Mouse (Mus musculus) layer of hippocampus, adult 2 months (tissue): Measurements from ENCODE around the gene Rin3. TPM values are rescaled to one million over a fixed set of nuclear protein-coding genes. Genes with fewer than 3 reads are reported as not detected.

Experiments used
- DNase-seq, 2 experiments: peaks; one replicate each; pipeline ENCODE4 v3.0.0; 2022; ENCODE audit warnings: low spot score in 2 of 2
- H3K27ac ChIP-seq: fragments of 200-600 bp; 2 replicates; pipeline ENCODE4 v1.8.1; 2022
- H3K4me3 ChIP-seq: fragments of 200-600 bp; 2 replicates; pipeline ENCODE4 v1.8.1; 2022; ENCODE audit warnings: mild to moderate bottlenecking
- CTCF ChIP-seq: fragments of 200-600 bp; conservative IDR thresholded peaks from 2 replicates; pipeline ENCODE4 v1.8.1; 2022; ENCODE audit warnings: antibody characterized with exemption, mild to moderate bottlenecking, moderate library complexity
- total RNA-seq, 2 experiments: library from RNA; stranded (reverse); gene quantifications; 2 replicates each; pipeline ENCODE4 v1.2.3; 2021

Rin3 gene
- total RNA-seq, 2 experiments from 2014 or later, result 3.2 to 4.3 TPM

DNA sequence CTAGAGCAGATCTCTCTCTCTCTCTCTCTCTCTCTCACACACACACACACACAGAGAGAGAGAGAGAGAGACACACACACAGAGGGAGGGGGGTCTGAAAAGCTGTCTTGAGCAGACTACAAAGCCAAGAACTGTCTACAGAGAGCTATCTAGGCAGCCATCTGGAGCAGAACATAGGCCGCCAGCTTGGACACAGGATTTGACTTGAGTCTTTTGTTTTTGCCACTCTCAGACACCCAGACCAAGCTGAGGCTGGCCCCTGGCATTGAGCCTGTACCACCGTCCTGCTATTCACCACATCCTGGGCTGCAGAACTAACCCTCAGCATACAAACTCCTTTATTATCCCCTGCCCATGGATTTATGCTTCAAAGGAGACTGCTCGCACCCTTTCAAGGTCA is 136.7 kb downstream of the Rin3 start:
- peak overlapping the region; percentile 72 for H3K27ac ChIP-seq
- TF ChIP-seq CTCF, result no peak
- DNase-seq, result no peak
- no peak overlapping the region for H3K4me3 ChIP-seq

DNA sequence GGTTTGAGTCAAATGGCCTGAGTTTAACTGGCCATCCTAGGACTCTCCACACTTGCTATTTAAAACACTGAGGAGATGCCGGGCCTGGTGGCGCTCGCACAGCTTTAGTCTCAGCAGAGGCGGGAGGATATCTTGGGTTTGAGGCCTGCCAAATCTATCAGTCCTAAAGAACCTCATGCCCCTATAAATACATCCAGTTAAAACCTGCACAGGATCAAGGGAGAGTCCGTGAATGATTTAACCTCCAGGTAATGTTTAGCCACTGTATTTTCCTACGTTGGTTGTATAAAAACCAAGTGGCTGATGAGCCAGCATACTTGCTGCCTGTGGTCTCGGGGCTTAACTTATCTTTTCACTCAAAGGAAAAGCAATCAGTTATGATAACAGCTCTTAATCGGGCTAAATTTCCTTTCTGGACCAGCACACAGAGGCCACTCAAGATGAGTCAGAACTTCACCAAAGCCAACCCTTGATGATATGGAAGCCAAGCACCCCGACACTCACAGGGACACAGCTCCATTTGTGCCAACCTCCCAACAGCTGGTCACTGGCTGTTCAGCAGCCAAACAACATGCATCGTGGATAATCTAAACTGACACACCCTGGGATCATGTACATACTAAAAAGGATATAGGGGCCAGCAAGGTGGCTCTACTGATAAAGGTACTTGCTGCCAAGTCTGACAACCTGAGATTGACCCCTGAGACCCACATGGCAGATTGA is 137.5 kb downstream of the Rin3 start:
- Histone ChIP-seq H3K27ac (peak overlapping the region; percentile 72), H3K4me3 (no peak overlapping the region)
- no peak for TF ChIP-seq CTCF
- DNase-seq, result no peak

DNA sequence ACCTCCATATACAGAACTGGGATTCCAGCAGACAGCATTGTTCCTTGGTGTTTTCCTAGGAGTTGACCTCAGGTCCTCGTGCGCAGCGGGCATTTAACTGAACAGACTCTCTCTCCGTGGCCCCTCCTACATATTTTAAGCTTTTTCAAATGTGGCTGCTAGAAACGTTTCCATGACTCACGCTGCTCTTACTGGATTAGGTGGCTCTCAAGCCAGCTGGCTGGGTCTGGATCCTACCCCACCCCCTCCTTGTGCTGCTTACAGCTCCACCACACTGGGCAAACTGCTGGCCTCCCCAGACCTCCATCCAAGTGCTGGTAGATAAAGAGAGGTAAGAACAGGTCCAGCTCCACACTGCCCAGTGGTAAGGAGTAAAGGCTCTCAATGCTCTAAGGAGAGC is 139.2 kb downstream of the Rin3 start:
- peak overlapping the region; percentile 57; the same call in 1 of the 2 replicates for H3K27ac ChIP-seq
- no peak overlapping the region for H3K4me3 ChIP-seq
- peak in 1 of 2 experiments; percentile 28 for DNase-seq
- TF ChIP-seq CTCF, result no peak

DNA sequence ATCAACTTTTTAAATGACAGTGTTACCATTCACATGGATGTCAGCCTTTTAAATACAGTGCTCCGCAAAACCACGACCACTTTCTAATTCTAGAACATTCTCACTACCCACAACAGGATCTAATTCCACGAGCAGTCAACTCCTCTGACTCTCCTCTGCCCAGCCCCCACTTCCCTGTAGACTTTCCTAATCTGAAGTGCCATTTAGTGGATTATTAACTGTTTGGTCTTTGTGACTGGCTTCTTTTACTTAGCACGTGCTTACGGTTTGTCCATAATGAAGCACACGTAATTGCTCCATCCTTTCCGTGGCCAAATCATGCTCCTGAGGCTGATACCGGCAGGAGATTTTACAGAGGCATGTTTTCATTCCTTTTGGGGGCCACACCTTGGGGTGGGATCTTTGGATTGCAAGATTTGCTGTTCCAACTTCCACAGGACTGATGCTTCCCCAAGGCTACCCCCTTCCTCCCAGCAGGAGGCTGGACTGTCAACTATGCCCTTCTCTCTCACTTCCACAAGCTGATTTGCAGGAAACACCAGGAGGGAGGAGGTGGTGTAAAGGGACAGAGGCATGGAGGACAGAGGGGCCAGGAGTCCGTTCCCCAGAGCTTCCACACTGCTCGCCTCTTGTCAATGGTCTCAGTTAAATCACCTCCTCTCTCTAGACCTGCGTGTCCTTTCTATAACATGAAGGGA is 139.9 kb downstream of the Rin3 start:
- H3K27ac ChIP-seq, result peak overlapping the region; percentile 57; the same call in 1 of the 2 replicates
- no peak for DNase-seq

DNA sequence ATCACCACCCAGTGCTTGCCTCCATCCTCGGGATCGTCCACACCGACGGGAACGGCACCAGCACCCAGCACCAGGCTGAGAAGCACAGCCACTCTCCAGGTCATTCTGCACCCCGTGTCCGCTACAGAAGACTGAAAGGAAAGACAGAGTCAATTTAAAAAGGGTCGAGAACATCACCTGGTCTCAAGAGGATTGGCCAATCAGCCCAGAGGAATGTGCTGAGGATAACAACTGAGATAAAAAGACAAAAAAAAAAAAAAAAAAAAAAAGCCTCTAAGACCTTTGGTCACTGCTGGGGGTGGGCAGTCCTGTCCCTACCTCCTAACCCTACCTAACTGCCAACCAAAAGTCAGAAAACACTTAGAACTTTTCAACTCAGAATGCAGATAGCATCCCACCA is 140.8 kb downstream of the Rin3 start:
- Histone ChIP-seq H3K4me3 (no peak overlapping the region), H3K27ac (no peak overlapping the region)
- DNase-seq, result no peak
- no peak for TF ChIP-seq CTCF

More for the DNA sequence above, 139.9 kb downstream of the Rin3 start:
- H3K4me3 ChIP-seq, result no peak overlapping the region
- no peak for TF ChIP-seq CTCF

DNA sequence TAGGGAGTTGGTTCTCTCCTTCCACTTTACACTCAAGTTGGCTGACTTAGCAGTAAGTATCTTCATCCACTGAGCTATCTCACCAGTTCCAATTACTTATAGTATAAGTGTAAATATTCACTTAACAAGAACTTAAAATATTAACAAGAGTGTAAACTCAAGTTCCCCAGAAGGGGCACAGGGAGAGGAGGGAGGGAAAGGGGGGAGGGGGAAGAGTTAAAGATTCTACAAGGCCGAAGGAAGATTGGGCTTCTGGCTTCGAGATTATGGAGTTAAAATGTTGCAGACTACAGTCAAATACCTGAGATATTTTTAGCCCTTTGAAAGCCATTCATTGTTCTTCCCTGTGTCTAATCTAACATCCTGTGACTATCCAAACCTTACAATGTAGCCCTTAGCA is 141.6 kb downstream of the Rin3 start:
- no peak for DNase-seq
- H3K4me3 ChIP-seq, result no peak overlapping the region
- H3K27ac ChIP-seq, result no peak overlapping the region
- no peak for TF ChIP-seq CTCF

DNA sequence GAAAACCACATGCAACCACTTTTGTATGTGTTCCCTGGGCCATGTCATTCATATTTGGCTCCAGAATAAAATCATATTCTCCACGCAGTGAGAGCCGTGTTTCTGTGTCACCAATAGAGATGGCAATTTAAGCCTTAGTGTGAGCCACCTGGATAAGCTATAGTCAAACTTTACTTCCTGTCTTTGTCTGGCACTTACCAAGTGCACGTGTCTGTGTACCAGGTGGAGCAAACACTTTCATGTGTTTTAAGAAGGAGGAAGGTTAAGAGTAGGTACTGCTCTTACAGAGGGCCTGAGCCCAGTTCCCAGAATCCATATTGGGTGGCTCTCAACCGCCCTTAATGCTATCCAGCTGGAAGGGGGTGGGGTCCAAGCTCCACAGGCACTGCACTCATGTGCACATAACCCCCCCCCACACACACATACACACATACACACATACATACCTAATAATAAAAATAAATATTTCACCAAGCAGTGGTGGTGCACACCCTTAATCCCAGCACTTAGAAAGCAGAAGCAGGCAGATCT is 142.3 kb downstream of the Rin3 start:
- Histone ChIP-seq H3K4me3 (no peak overlapping the region), H3K27ac (no peak overlapping the region)
- TF ChIP-seq CTCF, result no peak
- DNase-seq, result no peak

DNA sequence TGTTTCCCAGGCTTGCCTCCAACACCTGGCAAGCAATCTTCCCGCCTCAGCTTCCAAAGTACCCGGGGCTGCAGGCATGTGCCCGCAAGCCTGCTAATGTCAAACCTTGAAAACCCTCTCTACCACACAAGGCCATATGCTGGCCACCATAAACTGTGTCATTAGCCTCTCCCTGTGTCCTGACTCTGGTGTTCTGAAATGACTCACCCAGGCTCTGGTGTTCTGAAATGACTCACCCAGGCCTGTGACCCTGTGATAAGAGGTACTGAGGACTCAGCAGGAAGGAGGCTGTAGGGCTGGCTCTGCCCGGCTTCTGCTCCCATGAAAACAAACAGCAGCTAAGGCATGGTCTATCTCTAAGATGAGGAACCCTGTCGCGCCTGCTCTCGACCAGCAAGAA is 143.4 kb downstream of the Rin3 start:
- no peak for TF ChIP-seq CTCF
- no peak overlapping the region for H3K27ac ChIP-seq

DNA sequence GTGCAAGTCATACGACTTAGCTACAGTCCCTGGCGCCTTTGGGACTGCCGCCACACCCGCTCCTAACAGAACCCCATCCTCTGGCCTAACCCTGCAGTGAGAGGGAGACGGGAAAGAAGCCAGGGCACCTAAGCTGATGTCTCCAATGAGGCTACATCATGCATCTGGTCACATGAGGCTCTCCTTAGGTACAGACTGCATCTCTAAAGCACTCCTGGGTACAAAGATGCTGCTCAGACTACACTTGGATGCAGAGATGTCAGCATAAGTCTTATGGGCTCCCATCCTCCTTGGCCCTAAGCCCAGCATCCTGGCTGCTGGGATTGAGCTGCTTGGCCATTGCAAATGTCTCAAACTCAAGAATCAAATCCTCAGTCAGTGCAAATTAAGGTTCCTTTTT is 146.8 kb downstream of the Rin3 start:
- H3K27ac ChIP-seq, result no peak overlapping the region
- no peak overlapping the region for H3K4me3 ChIP-seq
- no peak for TF ChIP-seq CTCF
- DNase-seq, result no peak

More for the DNA sequence above, 143.4 kb downstream of the Rin3 start:
- H3K4me3 ChIP-seq, result no peak overlapping the region
- DNase-seq, result no peak

DNA sequence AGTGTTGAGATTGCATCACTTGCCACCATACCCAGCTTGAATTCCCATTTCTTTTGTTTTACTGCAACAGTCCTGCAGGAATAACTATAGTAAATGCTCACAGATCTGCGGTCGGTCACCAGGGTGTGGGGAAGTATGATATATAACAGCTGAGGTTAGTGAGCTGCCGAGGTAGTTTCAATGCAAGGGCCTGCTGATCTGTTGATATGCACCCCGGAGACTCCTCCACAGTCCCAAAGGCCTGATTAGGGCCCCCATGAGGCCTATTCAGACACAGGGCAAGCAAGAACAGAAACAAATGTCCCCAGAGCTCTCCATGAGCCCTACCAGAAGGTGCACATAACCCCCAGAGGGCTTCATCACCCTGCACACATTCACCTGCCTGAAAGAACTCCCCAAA is 147.4 kb downstream of the Rin3 start:
- Histone ChIP-seq H3K27ac (no peak overlapping the region), H3K4me3 (no peak overlapping the region)
- no peak for DNase-seq
- no peak for TF ChIP-seq CTCF

DNA sequence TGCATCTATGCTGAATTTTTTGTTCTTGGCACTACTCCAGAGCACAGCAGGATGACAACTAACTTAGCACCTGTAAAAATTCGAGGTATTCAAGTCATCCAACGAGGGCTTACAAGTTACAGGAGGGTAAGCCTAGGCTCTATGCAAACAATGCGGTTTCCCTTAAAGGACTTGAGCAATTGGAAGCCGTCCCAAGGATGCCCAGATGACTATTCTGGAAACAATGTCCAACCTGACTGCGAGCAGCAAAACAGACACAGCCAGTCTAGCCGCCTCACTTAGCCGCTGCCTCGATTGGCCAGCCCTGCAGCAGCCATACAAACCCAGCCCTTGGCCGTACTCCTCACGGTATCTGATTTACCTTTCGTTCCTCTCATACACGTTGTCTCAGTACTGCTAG is 149.4 kb downstream of the Rin3 start:
- no peak overlapping the region for H3K4me3 ChIP-seq
- no peak overlapping the region for H3K27ac ChIP-seq
- no peak for DNase-seq
- TF ChIP-seq CTCF, result no peak

DNA sequence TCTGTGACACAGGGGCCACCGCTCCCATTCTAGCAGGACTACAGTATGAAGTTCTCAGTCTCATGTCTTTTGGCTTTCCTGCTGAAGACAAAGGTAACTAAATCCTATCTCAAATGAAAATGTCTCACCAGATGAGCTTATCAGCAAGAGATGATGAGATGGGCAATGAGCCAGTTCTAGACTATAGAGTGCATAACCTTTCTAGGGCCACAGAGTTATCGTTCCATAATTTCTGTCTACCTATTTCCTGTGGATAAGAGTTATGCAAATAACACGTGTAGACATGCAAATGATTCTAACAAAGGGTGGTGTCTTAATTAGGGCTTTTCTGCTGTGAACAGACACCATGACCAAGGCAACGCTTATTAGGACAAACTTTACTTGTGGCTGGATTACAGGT is 151.3 kb downstream of the Rin3 start:
- H3K27ac ChIP-seq, result no peak overlapping the region
- TF ChIP-seq CTCF, result no peak
- no peak for DNase-seq
- no peak overlapping the region for H3K4me3 ChIP-seq

DNA sequence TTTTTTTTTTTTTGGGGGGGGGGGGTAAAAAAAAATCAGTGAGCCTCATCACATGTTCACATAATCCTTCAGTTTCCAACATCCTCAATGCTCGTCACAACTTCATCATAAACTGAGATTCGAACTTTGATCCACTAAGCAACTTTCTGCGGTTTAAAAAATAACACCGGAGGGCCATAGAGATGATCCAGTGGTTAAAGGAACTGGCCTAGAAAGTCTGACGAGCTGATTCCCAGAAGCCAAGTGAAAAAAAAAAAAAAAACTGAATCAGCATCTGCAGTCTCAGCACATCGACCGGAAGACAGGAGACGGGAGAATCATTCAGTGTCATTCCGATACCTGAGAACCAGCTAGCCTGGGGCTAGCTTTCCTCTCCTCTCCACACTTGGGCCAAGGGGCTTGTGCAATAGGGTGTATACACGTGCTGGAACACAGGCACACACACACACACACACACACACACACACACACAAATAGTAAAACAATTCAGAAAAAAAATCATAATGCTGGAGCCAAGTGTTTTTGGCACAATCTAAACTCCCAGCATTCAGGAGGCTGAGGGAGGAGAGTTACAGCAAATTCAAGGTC is 154.2 kb downstream of the Rin3 start:
- no peak overlapping the region; the same call in 1 of the 2 replicates for H3K4me3 ChIP-seq
- H3K27ac ChIP-seq, result peak overlapping the region; percentile 93; the same call in 1 of the 2 replicates

More for the DNA sequence above, 154.2 kb downstream of the Rin3 start:
- no peak for TF ChIP-seq CTCF
- no peak for DNase-seq
